Mouse (Mus musculus): ENCODE measurements around the gene Myo10. TPM values are rescaled to one million over a fixed set of nuclear protein-coding genes. Genes with fewer than 3 reads are reported as not detected.

Gene Myo10
- total RNA-seq, 1 experiment from 2014 or later, result 92.8 TPM

DNA sequence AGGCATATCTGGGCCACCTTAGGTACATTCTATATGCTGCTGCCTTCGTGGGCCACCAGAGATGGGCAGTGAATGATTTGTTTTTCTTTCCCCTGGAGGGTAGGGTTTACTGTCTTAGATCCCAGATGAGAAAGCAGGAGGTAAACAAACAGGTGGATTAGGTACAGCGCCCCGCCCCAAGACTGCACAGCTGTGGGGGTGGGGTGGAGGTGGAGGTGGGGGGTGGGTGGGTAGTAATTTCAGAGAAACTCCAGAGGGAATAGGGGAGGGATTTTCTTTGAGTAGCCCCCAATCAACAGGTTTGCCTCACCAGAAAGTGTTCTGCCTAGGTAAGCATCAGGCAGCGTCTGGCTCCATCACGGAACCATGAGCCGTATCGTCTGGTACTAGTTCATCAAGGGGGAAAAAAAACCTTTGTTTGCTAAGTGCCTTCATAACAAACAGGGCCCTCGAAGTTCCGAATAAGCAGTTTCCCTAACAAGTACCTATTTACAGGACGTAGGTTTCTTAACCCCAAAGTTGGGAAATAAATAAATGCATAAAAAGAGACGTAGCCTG lies 221.8 kb downstream of the Myo10 start:
- DNase-seq, result no peak

- no peak for DNase-seq
Measured at GRCm38 (mm10) chr15:25844771-25845170, 222.4 kb downstream of the Myo10 start.

GRCm38 (mm10) chr15:25847576-25848168 lies 225.3 kb downstream of the Myo10 start:
- no peak for DNase-seq

DNA sequence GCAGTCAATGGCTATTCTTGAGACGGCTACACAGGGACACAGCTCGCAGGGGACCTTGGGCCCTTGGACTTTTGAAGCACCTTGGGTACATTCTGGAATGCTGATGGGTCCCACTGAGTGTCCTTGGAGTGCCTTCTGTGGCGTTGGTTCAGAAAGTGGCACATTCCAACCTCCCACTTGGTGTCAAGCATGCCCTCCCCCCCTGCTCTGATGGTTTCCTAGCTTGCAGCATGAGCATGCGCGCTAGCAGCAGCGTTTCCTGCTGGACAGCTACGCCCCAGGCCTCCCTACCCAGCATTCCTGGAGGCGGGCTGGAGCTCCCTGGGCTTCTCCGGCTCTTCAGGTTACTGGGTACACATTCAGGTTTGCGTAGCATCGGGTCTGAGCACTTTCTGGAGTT lies 228.2 kb downstream of the Myo10 start:
- no peak for DNase-seq

- no peak for DNase-seq
Measured at GRCm38 (mm10) chr15:25854270-25854904, 232.1 kb downstream of the Myo10 start.

DNA sequence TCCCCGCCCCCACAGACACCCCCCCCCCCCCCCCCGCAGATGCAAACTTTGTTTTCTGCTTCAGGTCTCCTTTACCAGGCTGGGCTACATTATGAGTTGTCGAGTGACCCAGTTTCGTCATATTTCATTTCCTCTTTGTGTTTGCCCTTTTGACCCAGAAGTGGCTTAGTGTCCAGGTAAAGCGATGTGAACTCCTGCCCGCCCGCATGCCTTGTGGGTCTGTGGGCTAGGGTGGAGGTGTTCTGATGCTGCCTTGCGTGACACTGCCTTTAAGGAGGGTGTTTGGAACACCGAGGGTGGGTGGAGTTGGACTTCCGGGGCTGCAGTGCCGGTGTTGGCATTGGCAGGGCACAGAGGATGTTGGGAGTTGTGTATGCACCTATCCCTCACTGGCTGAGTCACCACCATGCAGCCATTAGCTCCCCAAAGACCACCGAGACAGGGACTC lies 236.3 kb downstream of the Myo10 start:
- DNase-seq, result no peak

DNA sequence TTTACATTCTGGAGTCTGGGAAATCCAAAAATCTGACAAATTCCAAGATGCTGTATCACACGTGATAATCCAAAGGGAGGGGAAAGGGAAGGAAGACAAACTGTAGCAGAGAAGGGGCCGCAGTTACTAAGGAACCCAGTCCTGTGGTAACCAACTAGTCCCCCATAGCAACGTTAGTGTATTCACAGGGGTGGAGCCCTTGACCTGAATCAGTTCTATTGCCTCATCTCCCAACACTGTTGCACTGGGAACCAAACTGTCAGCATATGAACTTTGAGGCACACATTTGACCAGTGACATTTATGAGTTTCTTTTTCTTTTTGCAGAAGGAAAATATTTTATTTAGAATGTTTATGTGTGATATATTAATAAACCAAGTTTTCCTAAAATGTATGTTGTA lies 237.1 kb downstream of the Myo10 start:
- DNase-seq, result no peak

DNA sequence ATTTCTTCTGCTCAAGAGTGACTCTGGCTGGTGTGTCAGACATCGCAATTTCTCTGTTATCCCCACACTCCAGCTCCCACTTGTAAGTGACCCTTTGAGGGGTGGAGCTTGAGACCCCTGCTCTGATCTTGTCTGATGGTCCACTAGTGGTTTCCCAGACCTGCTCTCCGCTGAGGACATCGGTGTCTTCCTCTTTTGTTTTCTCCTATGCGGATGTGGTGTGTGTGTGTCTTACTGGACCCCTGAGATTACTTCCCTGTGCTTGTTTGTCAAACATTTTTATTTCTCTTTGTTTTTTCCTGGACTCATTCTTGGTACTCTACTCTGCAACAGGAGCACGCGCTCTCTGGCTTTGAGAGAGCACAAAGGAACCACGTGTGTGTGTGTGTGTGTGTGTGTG lies 239.6 kb downstream of the Myo10 start:
- no peak for DNase-seq

Other genes starting within 250 kb of the Myo10 start
- 5.2 and 5.8 TPM in 2 replicates for gene Basp1, start 208.8 kb upstream of the Myo10 start, total RNA-seq (2021)
- 30.1 and 40.7 TPM in 2 replicates for gene Retreg1, start 220.7 kb downstream of the Myo10 start, total RNA-seq (2021)

All from adrenal gland, postnatal 25 days (tissue).